10 mouse cellular contexts compared by ENCODE assay signal in genomic region chr11:103144309-103145285, GRCm38 (mm10). TPM values are rescaled to one million over a fixed set of nuclear protein-coding genes. Genes with fewer than 3 reads are reported as not detected.
DNase-seq lines count a peak whose midpoint lies in the region; ATAC-seq and TF ChIP-seq lines count a peak whose summit lies in the region.
"Had no signal": no experiment of that assay in that cellular context is flagged by ENCODE, and none has a peak within 500 bp of the region (broad histone marks: within the 10 kb centered on the region; RNA-seq: fewer than 3 reads in every experiment).

No protein-coding gene starts in this region.

- H3K4me1 ChIP-seq in neural tube, embryonic 14.5 days (ENCODE audit: control insufficient read depth, insufficient read depth, low read length) = peaks cover 16% of the 10 kb centered on the region
- peaks cover 32% of the 10 kb centered on the region for H3K4me1 ChIP-seq in neural tube, embryonic 15.5 days
- peaks cover 31% of the 10 kb centered on the region for H3K4me1 ChIP-seq in intestine, embryonic 14.5 days (replicated peaks; ENCODE audit: control insufficient read depth, insufficient read depth, low read length)
- H3K4me1 ChIP-seq in stomach, embryonic 15.5 days = peaks cover 38% of the 10 kb centered on the region

- ATAC-seq in neural tube, embryonic 14.5 days (ENCODE audit: low read depth) = no peak
- ATAC-seq in neural tube, embryonic 15.5 days (ENCODE audit: low FRiP score) = no peak
- ATAC-seq in intestine, embryonic 14.5 days (replicated peaks; ENCODE audit: low FRiP score, low TSS enrichment, low read depth) = no peak; the same call in 1 of the 2 replicates
- ATAC-seq in stomach, embryonic 15.5 days (ENCODE audit: insufficient read depth, low FRiP score, low read depth) = no peak; the same call in 1 of the 2 replicates
- ATAC-seq: forebrain, embryonic 15.5 days had no signal

- 0 out of 2 replicates have a peak overlapping the region, but pooled peaks have one; percentile 13 for H3K27ac ChIP-seq in gastrocnemius, adult 2 months
- 0 out of 2 replicates have a peak overlapping the region, but pooled peaks have one; percentile 10 for H3K27ac ChIP-seq in neural tube, embryonic 14.5 days (ENCODE audit: low read depth, low read length)
- no peak overlapping the region; the same call in 1 of the 2 replicates for H3K27ac ChIP-seq in neural tube, embryonic 15.5 days (replicated peaks)
- peak overlapping the region; percentile 57 for H3K27ac ChIP-seq in intestine, embryonic 14.5 days (ENCODE audit: low read depth)
- peak overlapping the region; percentile 51 for H3K27ac ChIP-seq in stomach, embryonic 15.5 days
- H3K27ac ChIP-seq: forebrain, embryonic 15.5 days had no signal

- TF ChIP-seq CTCF in gastrocnemius, adult 2 months (IDR thresholded peaks at IDR 0.05) = no peak

- no peaks in the 10 kb centered on the region for H3K9me3 ChIP-seq in neural tube, embryonic 14.5 days (ENCODE audit: control insufficient read depth, low read length)
- H3K9me3 ChIP-seq in neural tube, embryonic 15.5 days (replicated peaks) = no peaks in the 10 kb centered on the region
- H3K9me3 ChIP-seq in intestine, embryonic 14.5 days (ENCODE audit: control insufficient read depth, low read length) = no peaks in the 10 kb centered on the region
- no peaks in the 10 kb centered on the region for H3K9me3 ChIP-seq in stomach, embryonic 15.5 days
- H3K9me3 ChIP-seq: forebrain, embryonic 15.5 days had no signal

- H3K36me3 ChIP-seq in neural tube, embryonic 14.5 days (ENCODE audit: control insufficient read depth, insufficient read depth, low read length) = no peaks in the 10 kb centered on the region
- H3K36me3 ChIP-seq in neural tube, embryonic 15.5 days = peaks cover 3% of the 10 kb centered on the region; the same call in 1 of the 2 replicates
- H3K36me3 ChIP-seq in intestine, embryonic 14.5 days (ENCODE audit: control insufficient read depth, insufficient read depth, low read length) = no peaks in the 10 kb centered on the region
- H3K36me3 ChIP-seq in stomach, embryonic 15.5 days = no peaks in the 10 kb centered on the region
- H3K36me3 ChIP-seq: forebrain, embryonic 15.5 days had no signal

- intact Hi-C loops in gastrocnemius, adult 2 months (cut with DNase I) = loop anchor here (5.0 kb wide), 1 partner anchor 42 kb away; the partner anchor contains the start of genes Acbd4 and Plcd3
- intact Hi-C loops in gastrocnemius, postnatal 36 days (cut with DNase I) = no loop called here

- no peaks in the 10 kb centered on the region for H3K27me3 ChIP-seq in neural tube, embryonic 14.5 days (ENCODE audit: control insufficient read depth, insufficient read depth, low read length)
- no peaks in the 10 kb centered on the region for H3K27me3 ChIP-seq in neural tube, embryonic 15.5 days (replicated peaks)
- H3K27me3 ChIP-seq in intestine, embryonic 14.5 days (replicated peaks; ENCODE audit: control insufficient read depth, insufficient read depth, low read length) = no peaks in the 10 kb centered on the region
- H3K27me3 ChIP-seq in stomach, embryonic 15.5 days (replicated peaks) = no peaks in the 10 kb centered on the region
- H3K27me3 ChIP-seq: forebrain, embryonic 15.5 days had no signal

- no peak overlapping the region for H3K9ac ChIP-seq in neural tube, embryonic 14.5 days (replicated peaks; ENCODE audit: low read depth, low read length)
- H3K9ac ChIP-seq in neural tube, embryonic 15.5 days (replicated peaks) = no peak overlapping the region
- H3K9ac ChIP-seq in intestine, embryonic 14.5 days (ENCODE audit: low read length) = no peak overlapping the region
- H3K9ac ChIP-seq in stomach, embryonic 15.5 days = no peak overlapping the region; the same call in 1 of the 2 replicates
- H3K9ac ChIP-seq: forebrain, embryonic 15.5 days had no signal

- H3K4me2 ChIP-seq in neural tube, embryonic 14.5 days (ENCODE audit: low read depth, low read length) = no peak overlapping the region
- no peak overlapping the region for H3K4me2 ChIP-seq in neural tube, embryonic 15.5 days
- H3K4me2 ChIP-seq in intestine, embryonic 14.5 days (ENCODE audit: low read length) = no peak overlapping the region
- no peak overlapping the region for H3K4me2 ChIP-seq in stomach, embryonic 15.5 days
- H3K4me2 ChIP-seq: forebrain, embryonic 15.5 days had no signal

- H3K4me3 ChIP-seq in gastrocnemius, adult 2 months = no peak overlapping the region
- H3K4me3 ChIP-seq in neural tube, embryonic 14.5 days (ENCODE audit: low read depth, low read length) = no peak overlapping the region
- H3K4me3 ChIP-seq in neural tube, embryonic 15.5 days (replicated peaks) = no peak overlapping the region
- H3K4me3 ChIP-seq in intestine, embryonic 14.5 days (ENCODE audit: low read depth, low read length) = no peak overlapping the region
- no peak overlapping the region for H3K4me3 ChIP-seq in stomach, embryonic 15.5 days (replicated peaks)
- H3K4me3 ChIP-seq: forebrain, embryonic 15.5 days had no signal

- WGBS in neural tube, embryonic 14.5 days = 45% methylated on average over 12 of the region's 12 CpGs
- WGBS in neural tube, embryonic 15.5 days = 42% methylated on average over 12 of the region's 12 CpGs
- 46% methylated on average over 12 of the region's 12 CpGs for WGBS in intestine, embryonic 14.5 days
- 44% methylated on average over 12 of the region's 12 CpGs for WGBS in stomach, embryonic 15.5 days

- DNase-seq in gastrocnemius, adult 2 months = no peak
- DNase-seq in gastrocnemius, postnatal 36 days = no peak
- no peak for DNase-seq in intestine, embryonic 14.5 days (ENCODE audit: low spot score)
- DNase-seq in embryo, embryonic 10 days (ENCODE audit: low spot score) = no peak
- DNase-seq in layer of hippocampus, adult 11-12 months (ENCODE audit: low spot score) = no peak
- DNase-seq: right cerebral cortex, adult 18-20 months had no signal

RNA-seq across cellular contexts. Expression of gene Hexim2, which starts 12.4 kb away (rescaled TPM):
- 1 to 10 TPM; 2.0 to 3.6 TPM for total RNA-seq in gastrocnemius, adult 2 months (2021)
- 1 to 10 TPM; 2.1 to 2.9 TPM for total RNA-seq in gastrocnemius, postnatal 36 days (2021)
- polyA plus RNA-seq in neural tube, embryonic 14.5 days (2014; fragmentation: Nextera tagmentation; extraction: Ambion mirVana) = 24.4 and 29.8 TPM in 2 replicates
- polyA plus RNA-seq in neural tube, embryonic 15.5 days (2015; fragmentation: Nextera tagmentation; extraction: Ambion mirVana) = 28.4 and 29.0 TPM in 2 replicates
- polyA plus RNA-seq in intestine, embryonic 14.5 days (2014; fragmentation: Nextera tagmentation; extraction: Ambion mirVana) = 6.9 and 9.7 TPM in 2 replicates
- 6.8 and 8.7 TPM in 2 replicates for polyA plus RNA-seq in stomach, embryonic 15.5 days (2015; fragmentation: Nextera tagmentation; extraction: Ambion mirVana)

RNA-seq across cellular contexts. Expression of gene Fmnl1, which starts 26.3 kb away (rescaled TPM):
- 1 to 10 TPM; 4.2 to 5.7 TPM for total RNA-seq in gastrocnemius, adult 2 months (2021)
- 1 to 10 TPM; 3.6 to 5.6 TPM for total RNA-seq in gastrocnemius, postnatal 36 days (2021)
- 5.1 and 9.2 TPM in 2 replicates for polyA plus RNA-seq in neural tube, embryonic 14.5 days (2014; fragmentation: Nextera tagmentation; extraction: Ambion mirVana)
- polyA plus RNA-seq in neural tube, embryonic 15.5 days (2015; fragmentation: Nextera tagmentation; extraction: Ambion mirVana) = 8.6 and 10.8 TPM in 2 replicates
- 3.1 and 3.6 TPM in 2 replicates for polyA plus RNA-seq in intestine, embryonic 14.5 days (2014; fragmentation: Nextera tagmentation; extraction: Ambion mirVana)
- polyA plus RNA-seq in stomach, embryonic 15.5 days (2015; fragmentation: Nextera tagmentation; extraction: Ambion mirVana) = 3.8 and 4.0 TPM in 2 replicates

RNA-seq across cellular contexts. Expression of gene Hexim1, which starts 28.6 kb away (rescaled TPM):
- total RNA-seq in gastrocnemius, adult 2 months (2021) = 10 to 100 TPM; 18.6 to 21.8 TPM
- 10 to 100 TPM; 14.7 to 17.0 TPM for total RNA-seq in gastrocnemius, postnatal 36 days (2021)
- 5.8 and 6.1 TPM in 2 replicates for polyA plus RNA-seq in neural tube, embryonic 14.5 days (2014; fragmentation: Nextera tagmentation; extraction: Ambion mirVana)
- 4.3 and 4.5 TPM in 2 replicates for polyA plus RNA-seq in neural tube, embryonic 15.5 days (2015; fragmentation: Nextera tagmentation; extraction: Ambion mirVana)
- 6.8 and 6.9 TPM in 2 replicates for polyA plus RNA-seq in intestine, embryonic 14.5 days (2014; fragmentation: Nextera tagmentation; extraction: Ambion mirVana)
- polyA plus RNA-seq in stomach, embryonic 15.5 days (2015; fragmentation: Nextera tagmentation; extraction: Ambion mirVana) = 5.1 and 5.4 TPM in 2 replicates

RNA-seq across cellular contexts. Expression of gene Acbd4, which starts 43.1 kb away (rescaled TPM):
- total RNA-seq in gastrocnemius, adult 2 months (2021) = 10 to 100 TPM; 24.2 to 28.6 TPM
- 10 to 100 TPM; 26.8 to 31.1 TPM for total RNA-seq in gastrocnemius, postnatal 36 days (2021)
- polyA plus RNA-seq in neural tube, embryonic 14.5 days (2014; fragmentation: Nextera tagmentation; extraction: Ambion mirVana) = 8.1 and 8.2 TPM in 2 replicates
- polyA plus RNA-seq in neural tube, embryonic 15.5 days (2015; fragmentation: Nextera tagmentation; extraction: Ambion mirVana) = 9.3 and 10.4 TPM in 2 replicates
- polyA plus RNA-seq in intestine, embryonic 14.5 days (2014; fragmentation: Nextera tagmentation; extraction: Ambion mirVana) = 13.0 and 14.5 TPM in 2 replicates
- 19.2 and 23.7 TPM in 2 replicates for polyA plus RNA-seq in stomach, embryonic 15.5 days (2015; fragmentation: Nextera tagmentation; extraction: Ambion mirVana)

RNA-seq across cellular contexts. Expression of gene Plcd3, which starts 43.1 kb away (rescaled TPM):
- 1 to 10 TPM; 4.6 to 5.9 TPM for total RNA-seq in gastrocnemius, adult 2 months (2021)
- total RNA-seq in gastrocnemius, postnatal 36 days (2021) = 1 to 10 TPM; 3.8 to 4.0 TPM
- 1.3 and 1.4 TPM in 2 replicates for polyA plus RNA-seq in neural tube, embryonic 14.5 days (2014; fragmentation: Nextera tagmentation; extraction: Ambion mirVana)
- 3.2 and 3.4 TPM in 2 replicates for polyA plus RNA-seq in neural tube, embryonic 15.5 days (2015; fragmentation: Nextera tagmentation; extraction: Ambion mirVana)
- polyA plus RNA-seq in intestine, embryonic 14.5 days (2014; fragmentation: Nextera tagmentation; extraction: Ambion mirVana) = 1.9 and 2.1 TPM in 2 replicates
- 3.5 and 3.6 TPM in 2 replicates for polyA plus RNA-seq in stomach, embryonic 15.5 days (2015; fragmentation: Nextera tagmentation; extraction: Ambion mirVana)
